Mouse (Mus musculus) lung, embryonic 14.5 days (tissue): ENCODE results near the gene Ngf. TPM values are rescaled to one million over a fixed set of nuclear protein-coding genes. Genes with fewer than 3 reads are reported as not detected.

Source experiments
- ATAC-seq: fragments of 200-750 bp; cut with Nextera tagmentation; 2 replicates; pipeline ENCODE4 v1.8.0; 2017; ENCODE audit warnings: mild to moderate bottlenecking, moderate TSS enrichment, moderate library complexity; ENCODE audit not compliant: insufficient read depth
- DNase-seq: peaks from one replicate; pipeline ENCODE4 v3.0.0-alpha.2; 2015
- H3K27ac ChIP-seq: fragments of 300-500 bp; sonication (generic); 2 replicates; pipeline ENCODE4 v1.5.1; 2014; ENCODE audit warnings: low read depth, mild to moderate bottlenecking, moderate library complexity
- H3K27me3 ChIP-seq: fragments of 300-500 bp; sonication (generic); 2 replicates; pipeline ENCODE4 v1.6.1; 2014; ENCODE audit warnings: low read length, control low read depth; ENCODE audit not compliant: insufficient read depth
- H3K36me3 ChIP-seq: fragments of 300-500 bp; sonication (generic); 2 replicates; pipeline ENCODE4 v1.6.1; 2014; ENCODE audit warnings: control low read depth; ENCODE audit not compliant: insufficient read depth
- H3K4me1 ChIP-seq: fragments of 300-500 bp; sonication (generic); 2 replicates; pipeline ENCODE4 v1.6.1; 2014; ENCODE audit warnings: antibody characterized with exemption, control low read depth; ENCODE audit not compliant: insufficient read depth
- H3K4me2 ChIP-seq: fragments of 300-500 bp; sonication (generic); 2 replicates; pipeline ENCODE4 v1.6.1; 2014; ENCODE audit warnings: mild to moderate bottlenecking
- H3K4me3 ChIP-seq: fragments of 300-500 bp; sonication (generic); 2 replicates; pipeline ENCODE4 v1.5.1; 2014; ENCODE audit warnings: low read depth, low read length
- H3K9ac ChIP-seq: fragments of 300-500 bp; sonication (generic); 2 replicates; pipeline ENCODE4 v1.6.1; 2014
- H3K9me3 ChIP-seq: fragments of 300-500 bp; sonication (generic); 2 replicates; pipeline ENCODE4 v1.6.1; 2016; ENCODE audit warnings: low read depth, low read length, control low read depth
- CTCF ChIP-seq: IDR thresholded peaks from 2 replicates; pipeline ENCODE4 v1.5.1; 2016; ENCODE audit warnings: antibody characterized with exemption, low read depth
- polyA plus RNA-seq: library from polyadenylated mRNA; unstranded; fragments of >200 nt; fragmentation: Nextera tagmentation; extraction: Ambion mirVana; gene quantifications from 2 replicates; pipeline ENCODE4 v1.2.1, GENCODE M21; 2014

Gene Ngf
- polyA plus RNA-seq, 1 experiment from 2014 or later, result 0.82 TPM

DNA sequence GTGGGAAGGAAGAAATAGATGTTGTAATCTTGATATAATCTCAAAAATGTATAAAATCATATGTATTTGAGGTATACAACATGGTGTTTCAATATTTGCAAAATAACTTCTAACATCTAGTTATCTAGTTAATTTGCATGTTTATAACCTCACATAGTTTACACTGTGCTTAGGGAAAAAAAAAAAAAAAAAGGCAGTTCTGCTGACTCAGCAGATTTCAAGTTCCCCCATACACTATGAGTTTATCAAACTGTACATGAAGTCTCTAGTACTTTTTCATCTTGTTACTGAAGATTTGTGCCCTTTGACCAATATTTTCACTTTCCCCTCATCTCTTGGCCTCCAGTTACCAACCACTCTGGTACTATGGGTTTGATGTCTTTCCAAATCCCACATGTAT is 86.9 kb downstream of the Ngf start:
- H3K4me3 ChIP-seq, result no peak overlapping the region
- H3K36me3 ChIP-seq, result no peaks in the 10 kb centered on the region
- DNase-seq (no peak), ATAC-seq (no peak)
- TF ChIP-seq CTCF, result no peak
- H3K9ac ChIP-seq, result no peak overlapping the region
- no peak overlapping the region for H3K27ac ChIP-seq
- H3K4me1 ChIP-seq, result peaks cover 15% of the 10 kb centered on the region; the same call in 1 of the 2 replicates
- no peaks in the 10 kb centered on the region for H3K27me3 ChIP-seq
- H3K4me2 ChIP-seq, result no peak overlapping the region
- no peaks in the 10 kb centered on the region for H3K9me3 ChIP-seq
